Mouse (Mus musculus): ENCODE results near the gene Tdrd9.

DNA sequence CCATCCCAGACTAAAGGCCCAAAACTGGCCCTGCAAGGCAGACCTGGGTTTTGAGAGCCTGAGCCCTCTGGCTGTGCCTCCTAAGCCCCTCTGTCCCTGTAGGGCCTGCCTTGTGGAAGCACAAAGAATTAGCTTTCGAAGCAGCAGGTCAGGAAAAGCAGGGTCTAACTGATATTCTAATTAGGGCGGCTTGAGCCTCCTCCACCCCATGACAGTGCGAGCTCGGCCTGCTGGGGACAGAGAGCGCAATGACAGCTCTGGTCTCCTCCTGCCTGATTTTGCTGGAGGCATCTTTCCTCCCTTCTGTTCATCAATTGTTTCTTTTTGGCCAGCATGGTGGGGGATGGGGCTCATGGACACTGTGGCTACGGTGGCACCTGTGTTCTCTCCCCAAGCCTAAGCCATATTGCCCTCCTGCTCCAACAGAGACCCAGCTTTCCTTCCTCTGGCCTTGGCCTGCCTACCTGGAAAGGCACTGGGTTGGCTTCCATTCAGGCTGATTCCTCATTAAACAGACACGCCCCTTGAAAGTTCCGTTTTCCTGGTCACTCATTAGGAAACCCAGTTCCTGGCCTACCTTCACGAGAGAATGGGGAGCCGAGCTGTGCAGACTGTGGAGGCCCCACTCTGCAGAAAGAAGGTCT, 27.8 kb upstream of the Tdrd9 start:
- no peak for TF ChIP-seq CTCF (conservative IDR thresholded peaks at IDR 0.05; ENCODE audit: insufficient read depth, insufficient read length, low read depth, low read length)
- no peak for TF ChIP-seq POLR2A (IDR thresholded peaks at IDR 0.05; ENCODE audit: low read depth, low read length)

All from kidney, adult 2 months (tissue).